Mouse (Mus musculus): ENCODE measurements around the gene Kctd6. TPM values are rescaled to one million over a fixed set of nuclear protein-coding genes. Genes with fewer than 3 reads are reported as not detected.

Kctd6 gene
- 12.3 and 15.4 TPM in 2 replicates for total RNA-seq (2021)
- long read RNA-seq, experiment 1, transcript Kctd6-201 (3 exons, 1,650 nt), result major isoform, 33 of 34 reads
- long read RNA-seq, experiment 1, partial matches to known transcripts, result 0 of 34 reads
- long read RNA-seq, experiment 1, other reads (novel, unspliced or antisense), result 1 of 34 reads
- long read RNA-seq, experiment 2, transcript Kctd6-201 (3 exons, 1,650 nt), result major isoform, 16 of 18 reads
- long read RNA-seq, experiment 2, partial matches to known transcripts, result 0 of 18 reads
- long read RNA-seq, experiment 2, other reads (novel, unspliced or antisense), result 2 of 18 reads

- DNase-seq, result peak; percentile 100
These were observed at the start of gene Kctd6 for GRCm38 (mm10) chr14:8213803-8214224. Gene Kctd6, plus strand, starts transcription at chr14:8214140.

- DNase-seq, result no peak
These were observed 49.5 kb upstream of the Kctd6 start for GRCm38 (mm10) chr14:8164463-8164862.

DNA sequence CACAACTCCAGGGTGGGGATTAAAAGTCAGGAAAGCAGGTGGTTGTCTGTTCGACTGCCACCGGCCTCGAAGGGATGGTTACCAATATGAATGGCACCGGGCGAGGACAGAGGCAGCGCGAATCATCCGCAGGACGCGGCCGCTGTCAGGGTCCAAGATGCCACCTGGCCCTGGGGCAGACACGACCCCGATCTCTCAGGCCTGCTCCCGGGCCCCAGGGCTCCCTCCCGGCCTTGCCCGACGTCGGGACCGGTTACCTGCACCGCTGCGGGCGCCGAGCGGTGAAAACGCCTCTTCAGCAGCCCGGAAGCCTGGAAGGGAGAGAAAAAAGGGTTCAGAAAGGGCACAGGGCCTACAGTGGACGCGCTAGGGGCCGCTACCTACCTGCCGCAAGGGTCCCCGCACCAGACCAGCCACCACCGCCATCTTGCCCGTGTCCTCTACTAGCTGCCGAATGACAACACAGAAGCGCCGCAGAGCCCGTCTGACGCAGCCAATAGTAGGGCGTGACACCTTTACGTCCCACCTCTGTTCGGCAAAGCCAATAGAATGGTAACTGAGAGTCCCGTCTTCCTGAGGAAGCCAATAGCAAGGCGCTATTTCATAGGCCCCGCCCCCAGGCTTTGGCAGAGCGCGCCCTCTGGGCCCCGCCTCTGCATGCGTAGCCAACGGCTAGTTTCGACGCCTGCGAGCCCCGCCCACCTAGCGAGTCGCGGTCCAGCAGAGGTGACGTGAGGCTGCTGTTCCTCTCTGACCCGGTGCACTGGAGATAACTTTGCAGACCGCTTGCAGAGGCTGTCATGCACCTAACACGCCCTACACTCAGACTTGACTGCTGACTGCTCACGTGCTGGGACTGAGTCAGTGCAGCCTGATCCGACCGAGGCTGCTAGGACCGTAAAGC lies 41.2 kb upstream of the Kctd6 start, which contains the start of gene Pdhb:
Gene Pdhb (minus strand): TSS at position 519 of the 904 bp plus-strand sequence.
- DNase-seq, result peak; percentile 100

DNA sequence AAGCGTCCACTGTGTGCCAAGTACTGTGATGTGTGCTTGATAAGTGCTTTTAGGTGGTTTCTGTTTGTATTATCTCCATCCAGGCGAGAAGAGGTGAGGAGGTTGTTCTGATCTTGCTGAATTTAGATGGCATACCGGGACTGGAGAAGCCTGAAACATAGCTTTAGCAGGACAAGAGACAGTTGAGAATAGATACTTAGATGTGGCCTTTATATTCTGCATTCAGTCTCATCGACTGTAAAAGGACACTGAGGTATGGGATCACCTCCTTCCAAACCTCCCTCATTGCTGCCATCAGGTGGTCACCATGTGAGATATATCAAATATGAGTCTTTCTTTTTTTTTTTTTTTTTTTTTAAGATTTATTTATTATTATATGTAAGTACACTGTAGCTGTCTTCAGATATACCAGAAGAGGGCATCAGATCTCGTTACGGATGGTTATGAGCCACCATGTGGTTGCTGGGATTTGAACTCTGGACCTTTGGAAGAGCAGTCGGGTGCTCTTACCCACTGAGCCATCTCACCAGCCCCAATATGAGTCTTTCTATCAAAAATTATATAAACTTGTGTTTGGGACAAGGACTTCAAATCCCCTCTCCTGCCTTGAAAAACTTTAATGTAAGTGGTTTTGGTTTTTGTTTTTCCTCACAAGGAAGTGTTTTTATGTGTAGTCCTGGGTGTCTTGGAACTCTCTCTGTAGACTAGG lies 40.2 kb upstream of the Kctd6 start:
- DNase-seq, result peak; percentile 53

- peak; percentile 27 for DNase-seq
These were observed 39.3 kb upstream of the Kctd6 start for GRCm38 (mm10) chr14:8174634-8175033.

GRCm38 (mm10) chr14:8176251-8176650 lies 37.7 kb upstream of the Kctd6 start:
- DNase-seq, result peak; percentile 58

- DNase-seq, result no peak
These were observed 33.4 kb upstream of the Kctd6 start for GRCm38 (mm10) chr14:8180371-8181035.

DNA sequence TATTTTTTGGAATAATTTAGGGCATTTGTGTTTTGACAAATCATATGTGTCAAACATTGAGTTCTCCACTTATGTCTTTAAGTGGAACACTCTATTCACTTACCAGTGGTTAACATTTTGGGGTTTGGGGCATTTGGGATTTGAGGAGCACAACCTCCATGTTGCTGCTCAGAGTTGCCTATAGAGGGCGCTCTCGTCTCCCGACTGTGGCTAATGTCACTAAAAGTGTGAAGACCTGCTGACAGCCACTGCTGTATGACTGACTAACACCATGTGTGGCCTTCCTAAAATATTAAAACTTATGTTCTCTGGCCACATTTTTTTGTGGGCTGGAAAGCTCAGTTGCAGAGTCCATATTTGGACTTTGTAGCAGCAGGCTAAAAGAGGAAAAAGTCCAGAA lies 30.6 kb upstream of the Kctd6 start:
- DNase-seq, result peak; percentile 26

- DNase-seq, result peak; percentile 45
These were observed 27.5 kb upstream of the Kctd6 start for GRCm38 (mm10) chr14:8186278-8187045.

DNA sequence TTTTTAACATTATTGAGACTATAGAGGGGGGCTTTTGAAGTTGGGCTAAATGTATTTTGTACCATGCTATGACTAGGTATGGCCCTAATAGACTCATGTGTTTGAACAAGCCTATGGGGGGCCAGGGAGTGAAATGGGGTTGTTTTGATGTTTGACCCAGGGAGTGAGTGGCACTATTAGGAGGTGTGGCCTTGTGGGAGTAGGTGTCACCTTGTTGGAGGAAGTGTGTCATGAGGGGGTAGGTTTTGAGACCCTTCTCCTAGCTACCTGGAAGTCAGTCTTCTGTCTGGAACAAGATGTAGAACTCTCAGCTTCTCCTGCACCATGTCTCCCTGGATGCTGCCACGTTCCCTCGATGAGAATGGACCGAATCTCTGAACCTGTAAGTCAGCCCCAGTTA lies 23.4 kb upstream of the Kctd6 start:
- no peak for DNase-seq

- no peak for DNase-seq
These were observed 22.5 kb upstream of the Kctd6 start for GRCm38 (mm10) chr14:8191331-8191965.

DNA sequence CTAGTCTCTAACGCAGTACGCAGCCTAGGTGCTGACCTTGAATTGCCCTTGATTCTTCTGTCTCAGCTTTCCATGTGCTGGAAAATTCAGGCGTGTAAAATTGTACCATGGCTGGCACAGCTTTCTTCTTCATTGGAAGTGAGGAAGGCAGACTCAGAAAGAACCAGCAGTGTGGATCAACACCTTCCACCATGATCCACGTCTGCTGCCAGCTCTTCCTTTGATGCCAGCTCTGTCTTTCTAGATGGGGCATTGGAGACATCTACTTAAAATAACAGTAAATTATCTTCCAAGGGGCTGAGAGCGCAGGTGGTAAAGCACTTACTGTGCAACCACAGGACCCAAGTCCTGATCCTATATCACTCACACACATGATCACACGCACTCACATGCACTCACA lies 21.2 kb upstream of the Kctd6 start:
- no peak for DNase-seq

DNA sequence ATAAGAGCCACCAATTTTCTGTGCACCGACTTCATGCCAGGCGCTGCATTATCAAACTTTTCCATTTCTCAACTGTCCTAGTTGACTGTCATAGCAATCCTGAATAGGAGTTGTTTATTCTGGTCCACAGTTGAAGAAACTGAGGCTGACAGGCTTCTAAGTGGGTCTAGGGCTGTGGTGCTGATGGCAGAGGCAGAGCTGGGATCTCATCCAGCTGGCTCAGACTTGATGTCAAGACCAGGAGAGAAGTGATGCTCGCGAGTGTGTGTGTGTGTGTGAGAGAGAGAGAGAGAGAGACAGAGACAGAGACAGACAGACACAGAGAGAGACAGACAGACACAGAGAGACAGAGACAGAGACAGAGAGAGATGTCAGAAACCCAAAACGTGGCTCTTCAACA lies 13.2 kb upstream of the Kctd6 start:
- no peak for DNase-seq

DNA sequence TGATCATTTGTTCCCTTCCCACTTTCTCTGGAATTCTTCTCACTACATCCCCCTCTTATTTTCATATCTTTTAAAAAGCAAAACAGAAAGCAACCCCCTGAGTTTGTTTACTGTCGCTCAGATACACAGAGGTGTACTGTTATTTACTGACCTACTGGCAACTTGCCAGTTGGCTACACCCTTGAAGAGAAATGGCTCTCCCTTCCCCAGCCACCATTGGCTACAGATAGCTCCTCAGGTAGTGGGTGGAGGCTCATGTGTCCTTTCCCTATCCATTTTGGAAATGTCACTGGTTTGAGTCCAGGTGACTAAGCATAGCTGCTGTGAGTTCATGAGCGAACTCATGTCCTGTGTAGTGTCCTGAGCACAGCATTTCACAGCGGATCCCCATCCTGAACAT lies 12.2 kb upstream of the Kctd6 start:
- no peak for DNase-seq

DNA sequence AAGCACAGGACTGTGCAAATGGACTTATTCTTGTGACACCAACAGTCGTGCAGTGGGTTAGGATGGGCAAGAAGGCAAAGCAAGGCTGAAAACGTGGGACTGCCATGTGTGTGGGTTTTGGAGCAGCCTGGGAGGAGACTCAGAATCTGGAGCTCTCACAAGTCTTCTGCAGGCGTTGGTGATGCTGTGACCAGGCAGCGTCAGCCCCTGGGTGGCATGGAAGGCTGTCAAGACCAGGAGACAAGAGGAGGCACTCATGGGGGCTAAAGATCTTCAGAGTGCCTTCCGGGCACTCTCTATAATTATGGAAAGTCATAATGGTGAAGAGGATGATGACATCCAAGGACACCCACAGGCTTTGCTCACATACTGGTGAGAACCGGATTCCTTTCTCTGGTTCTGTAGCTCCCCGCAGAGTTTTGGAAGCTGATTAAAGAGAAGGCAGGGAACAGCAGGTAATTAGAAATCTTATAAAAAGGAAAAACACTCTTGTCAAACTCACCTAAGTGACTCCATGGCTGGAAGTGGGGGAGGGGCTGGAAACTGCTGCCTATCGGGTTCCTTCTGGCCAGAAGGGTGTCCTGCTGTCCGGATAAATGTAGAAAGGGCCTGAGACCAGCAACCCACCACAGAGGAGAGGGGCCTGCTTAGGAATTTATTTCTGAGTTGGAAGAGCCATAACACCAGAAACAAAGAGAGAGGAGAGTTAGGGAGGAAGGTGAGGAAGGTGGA lies 7.6 kb upstream of the Kctd6 start:
- no peak for DNase-seq

DNA sequence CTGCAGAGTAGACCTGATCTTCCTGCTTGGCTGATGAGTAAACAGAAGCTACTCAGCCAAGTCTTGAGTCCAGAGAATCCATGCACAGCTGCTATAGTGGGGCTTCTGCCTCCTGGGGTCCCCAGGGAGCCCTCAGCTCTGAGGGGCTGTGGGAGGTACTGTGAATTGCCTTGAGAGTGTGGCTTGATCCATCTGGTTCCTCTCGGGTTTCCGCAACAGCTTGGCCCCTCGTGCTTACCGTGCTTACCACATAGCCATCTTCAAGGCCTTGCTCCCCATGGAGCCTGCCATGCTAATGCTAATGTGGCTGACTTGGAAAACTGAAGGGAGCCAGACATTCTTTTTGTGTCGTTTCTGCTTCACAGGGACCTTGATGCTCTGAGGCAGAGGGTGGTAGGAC lies 6.8 kb upstream of the Kctd6 start:
- DNase-seq, result no peak

DNA sequence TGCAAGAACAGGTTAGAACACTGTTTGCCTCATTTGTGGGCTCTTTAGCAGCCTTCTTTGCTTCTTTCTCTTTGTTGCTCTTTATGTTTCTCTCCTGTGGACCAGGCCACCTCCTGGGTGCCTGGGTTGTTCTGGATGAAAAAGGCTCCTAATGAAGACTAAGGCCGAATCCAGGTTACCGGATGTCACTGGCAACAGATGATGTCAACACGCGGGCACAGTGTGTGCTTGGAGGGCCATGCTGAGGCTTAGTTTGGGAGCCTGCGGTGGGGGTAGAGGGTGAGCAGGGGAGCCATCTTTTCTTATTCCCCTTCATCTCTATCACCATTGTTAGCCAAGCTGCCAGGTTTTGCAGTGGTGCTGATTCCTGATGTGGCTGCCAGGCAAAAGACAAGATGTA lies 6.4 kb upstream of the Kctd6 start:
- DNase-seq, result no peak

DNA sequence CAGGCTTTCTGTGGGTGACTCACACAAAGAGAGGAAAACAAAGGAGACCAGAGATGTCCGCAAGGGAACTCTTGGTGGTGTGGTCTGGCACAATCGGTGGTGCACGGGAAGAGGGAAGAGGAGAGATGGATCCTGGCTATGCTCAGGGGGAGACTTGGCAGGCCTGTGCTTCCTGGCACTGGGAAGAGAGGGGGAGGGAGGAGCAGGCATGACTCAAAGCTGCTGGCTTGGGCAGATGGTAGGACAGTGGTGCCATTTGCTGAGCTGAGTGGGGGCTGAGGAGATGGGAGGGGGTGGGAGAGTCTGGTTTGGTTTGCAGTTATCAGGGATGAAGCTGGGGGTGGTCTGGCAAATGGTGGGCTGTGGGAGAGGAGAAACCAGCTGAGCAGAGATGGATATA lies 5.1 kb upstream of the Kctd6 start:
- peak; percentile 57 for DNase-seq

DNA sequence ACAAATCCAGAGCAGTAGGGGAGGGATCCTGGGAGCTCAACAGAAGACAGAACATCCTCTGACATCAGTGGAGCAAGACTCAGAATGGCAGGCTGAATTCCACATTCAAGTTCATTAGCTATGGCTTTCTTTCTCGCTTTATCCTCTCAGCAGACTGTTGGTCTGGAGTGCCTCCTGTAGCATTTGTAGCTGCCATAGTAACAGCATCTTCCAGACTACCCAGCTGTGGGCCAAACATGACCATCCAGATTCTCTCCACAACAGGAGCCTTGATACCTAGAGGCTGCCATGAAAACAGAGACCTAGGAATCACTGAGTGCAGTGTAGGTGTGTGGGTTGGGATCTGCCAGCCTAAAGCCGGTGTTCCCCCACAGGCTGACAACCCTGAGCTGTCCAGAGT lies 4.0 kb upstream of the Kctd6 start:
- no peak for DNase-seq

GRCm38 (mm10) chr14:8212996-8213395 lies 944 bp upstream of the Kctd6 start:
- no peak for DNase-seq
